Mouse (Mus musculus): ENCODE measurements at regions not wholly inside any gene's neighbourhood (a gene's known extent, or its start where the extent isn't known, plus 50 kb on each side); places are given as distances from the start of the nearest gene placed in this dataset.

DNA sequence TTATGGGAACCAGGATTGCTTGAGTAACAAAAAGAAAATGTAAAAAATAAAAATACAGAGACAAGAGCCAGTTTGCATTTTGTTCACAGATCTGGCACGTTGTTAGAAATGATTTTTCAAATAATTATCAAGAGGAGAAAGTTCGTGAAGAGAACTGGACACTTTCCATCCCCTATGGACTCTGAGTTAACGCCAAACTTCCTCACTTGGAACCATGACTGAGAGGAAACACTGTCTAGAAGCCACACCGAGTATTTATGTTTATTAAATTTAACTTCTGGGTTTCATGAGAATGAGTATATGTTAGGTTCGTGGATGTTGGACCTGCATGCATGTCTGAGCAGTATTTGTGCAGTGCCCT, 329.6 kb downstream of the Rnd3 start:
- TF ChIP-seq POLR2A (IDR thresholded peaks at IDR 0.05; ENCODE audit: low read depth, low read length) = no peak
- TF ChIP-seq CTCF (IDR thresholded peaks at IDR 0.05; ENCODE audit: extremely low read depth, insufficient read length, insufficient replicate concordance, low read depth, low read length) = no peak

Data from small intestine, adult 2 months (tissue).